Mouse (Mus musculus) mature B cell (primary cell): ENCODE results near the gene Syce2.
"Not testable (repeated sequence)": the region's sequence is repeated elsewhere in the genome, so short reads cannot be mapped to it uniquely, and the experiment has no call there.

Experiments
- in situ Hi-C: fragments of 300-500 bp; cut with MboI; formaldehyde crosslinking; loops from 2 replicates; pipeline ENCODE4 v1.14.3; 2019

Gene Syce2

DNA sequence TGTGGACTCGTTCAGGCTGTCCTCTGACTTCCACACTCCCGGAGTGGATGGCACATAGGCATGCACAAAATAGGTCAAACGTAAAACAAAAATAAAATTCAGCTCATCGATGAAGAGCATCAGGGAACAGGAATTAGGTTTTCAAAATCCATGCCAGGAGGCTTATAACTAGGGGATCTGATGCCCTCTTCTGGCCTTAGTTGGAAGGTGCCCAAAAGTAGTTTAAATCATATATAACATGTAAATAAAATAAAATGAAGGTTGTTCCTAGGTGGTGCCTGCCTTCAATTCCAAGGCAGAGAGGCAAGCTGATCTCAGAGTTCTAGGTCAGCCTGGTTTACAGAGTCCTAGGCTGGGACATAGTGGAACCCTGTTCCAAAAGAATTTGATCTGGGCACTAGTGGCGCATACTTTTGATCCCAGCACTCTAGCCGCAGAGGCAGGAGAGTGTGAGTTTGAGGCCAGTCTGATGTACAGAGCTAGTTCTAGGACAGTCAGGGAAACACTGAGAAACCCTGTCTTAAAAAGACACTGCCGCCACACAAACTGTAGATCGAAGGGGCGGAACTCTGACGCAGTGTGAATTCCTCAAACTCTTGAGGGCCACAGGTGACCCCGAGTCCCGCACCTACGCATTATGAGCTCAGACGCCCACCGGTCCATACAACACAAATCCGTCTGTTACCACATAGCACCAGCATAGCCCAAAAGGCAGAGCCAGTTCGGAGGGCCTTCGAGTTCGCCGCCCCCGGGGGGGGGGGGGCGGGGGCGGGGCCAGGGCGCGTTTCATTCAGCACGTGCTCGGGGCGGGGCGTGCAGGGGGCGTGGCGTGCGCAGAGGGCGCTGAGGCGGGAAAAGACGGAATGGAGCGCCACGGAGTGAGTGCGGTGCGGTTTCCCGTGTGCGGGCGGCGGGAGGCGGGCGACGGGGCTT, at the start of gene Syce2:
Gene Syce2, plus strand, starts transcription at position 736 of the 933 bp plus-strand sequence.
- in situ Hi-C loops = no loop called here

DNA sequence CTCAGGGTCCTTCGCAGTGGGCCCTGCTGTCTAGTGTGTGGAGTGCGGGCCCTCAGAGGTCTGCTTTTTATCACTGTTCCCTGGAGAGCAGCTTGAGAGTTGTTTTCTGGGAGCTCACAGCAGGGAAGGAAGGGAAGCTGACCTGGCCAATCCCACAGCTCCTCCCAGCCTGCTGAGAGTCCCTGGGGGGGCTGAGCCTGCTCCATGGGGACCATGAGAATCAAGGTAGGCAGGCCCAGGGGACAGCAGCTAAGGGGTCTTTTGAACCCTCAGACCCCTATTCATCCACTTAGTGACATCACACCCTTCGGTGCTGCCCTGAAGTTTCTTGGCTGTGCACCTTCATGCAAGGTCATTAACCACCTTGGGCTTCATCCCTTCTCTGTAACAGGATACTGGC, 49.2 kb upstream of the Syce2 start, which contains the start of gene Dand5:
Gene Dand5, minus strand, starts transcription at position 101 of the 400 bp plus-strand sequence.
- in situ Hi-C loops = no loop called here

DNA sequence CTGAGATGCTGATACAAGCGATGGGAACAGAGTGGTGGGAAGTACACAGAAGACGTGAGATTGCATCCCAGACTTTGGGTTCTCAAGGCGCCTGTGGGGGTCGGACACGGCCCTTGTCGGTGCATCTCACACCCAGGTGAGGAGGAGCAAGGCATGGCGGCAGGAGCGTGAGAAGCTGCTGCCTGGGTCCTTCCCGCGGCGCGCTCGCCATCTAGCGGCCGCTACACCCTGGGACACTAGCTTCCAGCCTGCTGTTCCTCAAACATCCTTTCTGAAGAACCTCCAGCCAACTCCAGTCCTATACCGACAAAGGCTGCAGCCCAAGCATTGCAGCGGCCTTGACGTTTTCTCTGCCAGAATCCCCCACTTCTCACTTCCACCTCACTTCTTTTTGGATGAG, 48.3 kb upstream of the Syce2 start:
- in situ Hi-C loops = no loop called here

DNA sequence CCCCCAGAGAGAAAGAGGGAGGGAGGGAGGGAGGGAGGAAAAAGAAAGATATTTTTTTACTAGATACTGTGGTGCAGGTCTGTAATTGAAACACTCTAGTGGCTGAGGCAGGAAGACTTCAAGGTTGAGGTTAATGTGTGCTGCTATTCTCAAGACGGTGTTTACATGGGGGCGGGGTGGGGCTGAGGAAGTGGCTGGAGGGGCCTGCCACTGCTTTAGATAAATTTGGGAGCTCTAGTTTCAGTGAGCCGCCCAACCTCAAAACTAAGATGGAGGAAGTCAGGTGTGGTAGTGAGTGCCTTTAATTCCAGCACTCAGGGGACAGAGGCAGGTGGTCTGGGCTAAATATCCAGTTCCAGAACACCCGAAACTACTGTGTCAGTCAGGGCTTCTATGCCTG, 46.3 kb upstream of the Syce2 start:
- in situ Hi-C loops = no loop called here

DNA sequence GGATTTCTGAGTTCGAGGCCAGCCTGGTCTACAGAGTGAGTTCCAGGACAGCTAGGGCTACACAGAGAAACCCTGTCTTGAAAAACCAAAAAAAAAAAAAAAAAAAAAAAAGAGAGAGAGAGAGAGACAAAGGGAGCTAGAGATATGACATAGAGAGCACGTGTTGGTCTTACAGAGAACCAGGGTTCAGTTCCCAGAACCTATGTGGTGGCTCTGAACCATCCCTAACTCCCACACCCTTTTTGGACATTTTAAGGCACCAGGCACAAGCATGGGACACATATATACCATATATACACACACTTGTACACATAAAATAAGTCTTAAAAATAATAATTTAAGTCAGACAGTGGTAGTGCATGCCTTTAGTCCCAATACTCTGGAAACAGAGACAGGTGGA, 45.4 kb upstream of the Syce2 start:
- in situ Hi-C loops = not testable (repeated sequence)

DNA sequence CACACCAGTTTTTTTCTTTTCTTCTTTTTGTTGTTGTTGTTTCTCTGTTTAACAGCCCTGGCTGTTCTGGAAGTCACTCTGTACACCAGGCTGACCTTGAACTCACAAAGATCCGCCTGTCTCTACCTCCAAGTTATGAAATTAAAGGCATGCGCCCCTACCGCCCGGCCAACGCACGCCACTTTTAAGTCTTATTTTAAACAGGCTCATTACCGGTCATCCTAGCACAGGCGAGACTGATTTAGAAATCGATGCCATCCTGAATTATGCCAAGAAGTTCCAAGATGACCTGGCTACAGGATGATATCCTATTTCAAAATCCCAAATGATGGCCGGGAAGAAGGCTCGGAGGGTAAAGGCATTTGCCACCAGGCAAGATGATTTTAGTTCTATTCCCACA, 40.4 kb upstream of the Syce2 start, which contains the start of gene Gadd45gip1:
Gene Gadd45gip1, plus strand, starts transcription at position 33 of the 400 bp plus-strand sequence.
- in situ Hi-C loops = no loop called here

DNA sequence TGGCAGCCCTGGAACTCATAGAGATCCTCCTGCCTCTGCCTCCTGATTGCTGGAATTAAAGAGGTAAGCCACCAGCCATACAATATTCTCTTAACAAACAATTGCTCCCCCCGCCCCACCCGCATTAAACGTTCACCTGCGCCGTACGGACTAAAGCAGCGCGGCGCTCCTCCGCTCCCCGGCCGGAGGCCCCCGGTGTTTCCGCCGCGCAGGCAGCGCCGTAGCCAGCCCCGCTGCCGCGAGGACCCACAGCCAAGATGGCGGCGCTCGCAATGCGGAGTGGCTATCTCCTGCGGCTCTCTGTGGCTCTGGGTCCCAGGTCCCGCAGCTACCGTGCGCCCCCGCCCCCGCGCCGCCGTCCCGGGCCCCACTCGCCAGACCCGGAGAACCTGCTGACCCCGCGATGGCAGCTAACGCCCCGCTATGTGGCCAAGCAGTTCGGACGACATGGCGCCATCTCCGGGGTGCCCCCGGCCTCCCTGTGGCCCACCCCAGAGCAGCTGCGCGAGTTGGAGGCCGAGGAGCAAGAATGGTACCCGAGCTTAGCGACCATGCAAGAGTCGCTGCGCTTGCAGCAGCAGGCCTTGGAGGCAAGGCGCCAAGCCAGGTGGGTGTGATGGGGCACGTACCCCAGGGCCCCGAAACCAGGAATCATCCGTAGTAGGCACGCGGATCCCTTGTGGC, 39.7 kb upstream of the Syce2 start:
- in situ Hi-C loops = no loop called here

DNA sequence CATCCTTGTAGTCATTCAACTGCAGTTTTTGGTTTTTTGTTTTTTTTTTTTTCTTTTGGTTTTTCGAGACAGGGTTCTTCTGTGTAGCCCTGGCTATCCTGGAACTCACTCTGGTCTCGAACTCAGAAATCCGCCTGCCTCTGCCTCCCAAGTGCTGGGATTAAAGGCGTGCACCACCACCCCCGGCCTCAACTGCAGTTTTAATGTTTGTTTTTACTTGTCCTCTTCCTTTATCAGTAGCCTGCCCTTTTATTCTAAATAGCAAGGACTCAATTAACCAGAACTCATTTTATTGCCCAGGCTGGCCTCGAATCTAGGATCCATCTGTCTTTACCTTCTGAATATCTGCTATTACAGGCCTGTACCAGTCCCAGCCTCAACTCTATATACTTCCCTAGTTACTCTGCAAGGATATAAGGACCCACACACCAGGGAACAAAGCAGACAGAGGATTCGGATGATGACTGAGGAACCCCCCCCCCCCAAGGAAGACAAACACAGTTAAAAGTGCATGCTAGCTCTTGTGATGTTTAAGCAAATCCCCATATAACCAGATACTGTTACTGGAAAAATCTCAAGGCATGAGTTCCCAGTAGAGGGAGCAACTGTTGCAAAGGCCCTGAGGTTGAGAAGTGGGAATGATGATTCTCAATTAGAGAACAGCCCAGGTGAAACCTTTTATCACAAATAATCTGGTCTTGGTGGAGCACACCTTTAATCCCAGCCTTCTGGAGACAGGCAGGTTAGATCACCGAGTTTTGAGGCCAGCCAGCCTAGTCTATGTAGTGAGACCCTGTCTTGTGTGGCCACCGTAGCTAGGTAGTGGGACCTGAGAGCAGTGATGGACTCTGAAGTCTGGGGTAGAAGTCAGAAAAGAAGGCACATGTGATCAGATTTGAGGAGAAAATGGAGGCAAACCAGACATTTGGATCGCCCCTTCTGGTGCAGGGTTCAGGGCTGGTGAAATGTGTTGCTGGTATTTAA, 38.9 kb upstream of the Syce2 start:
- in situ Hi-C loops = no loop called here

DNA sequence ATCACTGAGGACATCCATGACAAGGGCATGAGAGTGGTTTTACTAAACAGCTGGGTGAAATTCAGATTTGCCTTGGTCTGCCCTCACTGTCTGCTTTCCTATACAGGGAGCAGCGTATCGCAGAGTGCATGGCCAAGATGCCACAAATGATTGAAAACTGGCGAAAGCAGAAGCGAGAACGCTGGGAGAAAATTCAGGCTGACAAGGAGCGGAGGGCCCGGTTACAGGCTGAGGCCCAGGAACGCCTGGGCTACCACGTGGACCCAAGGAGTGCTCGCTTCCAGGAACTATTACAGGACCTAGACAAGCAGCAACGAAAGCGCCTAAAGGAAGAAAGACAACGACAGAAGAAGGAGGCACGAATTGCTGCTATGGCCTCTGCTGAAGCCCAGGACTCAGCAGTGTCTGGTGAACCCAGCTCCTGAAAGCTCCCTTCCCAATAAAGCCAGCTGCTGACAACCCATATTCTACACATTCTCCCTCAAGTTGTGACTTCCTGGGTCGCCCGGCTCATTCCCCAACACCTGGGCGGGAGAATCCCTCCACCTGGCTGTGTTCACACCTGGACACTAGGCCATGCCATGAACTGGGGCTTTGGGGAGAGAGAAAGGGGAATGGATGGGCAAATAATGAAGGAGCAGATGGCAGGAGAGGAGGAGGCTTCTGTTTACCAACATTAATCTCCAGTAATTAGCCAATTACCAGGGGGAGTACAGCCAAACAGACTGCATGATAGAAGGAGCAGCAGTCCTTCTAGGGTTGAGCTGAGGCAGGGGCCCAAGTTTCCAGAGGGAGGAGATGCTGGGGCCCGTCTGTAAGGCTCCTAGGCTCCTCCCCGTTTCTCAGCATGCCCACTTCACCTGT, 37.7 kb upstream of the Syce2 start:
- in situ Hi-C loops = no loop called here

DNA sequence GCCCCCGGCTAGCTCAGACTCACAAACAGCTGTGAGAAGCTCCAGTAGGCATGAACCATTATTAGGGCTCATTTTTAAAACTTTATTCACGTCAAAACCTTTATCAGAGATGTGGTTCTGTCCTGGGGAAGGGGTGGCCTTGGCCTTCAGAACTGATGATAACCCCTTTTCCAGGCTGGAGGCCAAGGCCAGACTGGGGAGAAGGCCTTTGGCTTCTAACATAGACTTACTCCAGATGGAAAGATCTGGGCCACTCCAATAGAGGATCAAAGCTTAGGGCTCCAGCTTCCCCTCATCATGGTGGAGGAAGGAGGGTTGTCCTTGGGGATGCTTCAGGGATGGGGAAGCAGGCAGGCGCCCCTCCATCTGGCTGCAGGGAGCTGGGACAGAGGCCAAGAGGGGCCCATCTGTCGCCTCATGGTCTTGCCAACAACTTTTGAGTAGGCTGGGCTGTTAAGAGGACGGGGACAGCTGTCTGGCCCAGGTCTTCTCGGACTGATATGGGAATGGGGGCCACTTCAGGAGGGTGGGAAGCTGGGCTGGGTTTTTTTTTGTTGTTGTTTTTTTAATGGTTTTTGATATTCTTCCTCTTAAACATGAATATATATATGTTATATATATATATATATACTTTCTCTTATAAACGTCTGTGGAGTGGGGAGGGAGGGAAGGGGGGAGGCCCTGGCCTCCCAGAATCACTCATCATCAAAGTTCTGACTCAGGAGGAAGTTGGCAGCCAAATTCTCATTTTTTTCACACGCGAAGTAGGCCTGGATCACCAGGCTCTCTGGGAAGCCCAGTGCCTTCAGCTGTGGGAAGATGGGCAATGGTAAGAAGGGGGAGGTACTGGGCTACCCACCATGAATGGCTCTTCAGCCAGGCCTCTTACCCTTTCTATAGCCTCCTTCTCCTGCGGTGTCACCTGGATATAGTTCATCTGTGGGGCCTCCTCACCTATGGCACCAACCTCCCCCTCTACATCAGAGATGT, 36.8 kb upstream of the Syce2 start:
- in situ Hi-C loops = no loop called here

DNA sequence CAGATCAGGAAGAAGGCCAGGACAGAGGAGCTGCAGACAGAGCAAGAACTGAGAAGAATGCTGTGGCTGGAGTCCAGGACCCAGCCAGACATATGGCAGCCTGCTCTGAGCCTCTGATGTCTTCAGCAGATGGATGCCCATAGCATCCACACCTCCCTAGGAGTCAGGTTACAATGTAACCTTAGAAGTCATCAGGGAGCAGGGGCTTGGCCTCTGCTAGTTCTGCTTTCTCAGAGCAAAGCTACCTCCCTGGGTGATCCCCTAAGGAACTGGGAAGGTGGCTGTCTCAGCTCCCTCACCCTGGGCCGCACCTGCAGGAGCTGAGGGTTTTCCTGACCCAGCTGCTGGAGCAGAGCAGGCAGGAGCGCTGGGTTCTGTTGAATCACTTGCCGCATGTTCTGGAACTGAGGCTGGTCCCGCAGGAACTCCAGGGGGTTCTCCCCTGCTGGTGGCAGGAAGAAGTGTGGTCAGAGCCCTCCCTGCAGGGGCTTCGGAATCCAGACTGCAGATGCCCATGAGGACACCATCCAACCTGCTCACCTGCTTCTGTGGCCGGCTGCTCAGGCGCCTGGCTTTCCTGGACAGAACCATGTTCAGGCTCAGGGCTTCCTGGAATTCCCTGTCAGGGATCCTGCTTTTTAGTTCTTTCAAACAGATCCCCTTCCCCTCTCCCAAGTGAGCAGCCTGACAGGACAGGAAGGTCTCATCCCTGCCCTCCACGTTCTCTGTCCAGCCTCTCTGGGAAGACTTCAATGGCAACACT, 34.6 kb upstream of the Syce2 start:
- in situ Hi-C loops = no loop called here

DNA sequence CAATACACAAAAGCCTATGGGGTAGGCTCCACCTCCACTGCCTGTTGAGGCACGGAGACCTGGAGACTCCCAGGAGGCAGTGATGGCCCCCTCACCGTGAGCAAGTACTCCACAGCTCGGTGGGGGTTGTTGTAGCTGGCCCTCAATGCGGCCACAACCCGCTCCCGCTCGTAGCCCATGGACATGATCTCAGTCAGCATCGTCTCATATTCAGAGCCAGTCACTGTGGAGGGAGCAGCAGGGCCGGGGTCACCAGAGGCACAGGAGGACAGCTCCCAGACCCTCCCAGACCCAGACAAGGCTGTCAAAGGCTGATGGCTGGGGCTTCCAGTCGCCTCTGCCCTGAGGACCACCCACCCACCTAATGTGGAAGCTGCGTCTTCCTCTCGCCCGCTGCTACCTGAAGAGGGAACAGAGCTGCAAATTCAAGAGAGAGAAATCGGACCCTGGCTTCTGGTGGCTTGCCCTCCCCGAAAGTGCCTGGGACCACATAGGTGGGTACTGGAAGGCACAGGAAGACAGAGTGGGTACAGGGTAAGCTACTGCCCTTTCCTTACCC, 33.9 kb upstream of the Syce2 start:
- in situ Hi-C loops = no loop called here

DNA sequence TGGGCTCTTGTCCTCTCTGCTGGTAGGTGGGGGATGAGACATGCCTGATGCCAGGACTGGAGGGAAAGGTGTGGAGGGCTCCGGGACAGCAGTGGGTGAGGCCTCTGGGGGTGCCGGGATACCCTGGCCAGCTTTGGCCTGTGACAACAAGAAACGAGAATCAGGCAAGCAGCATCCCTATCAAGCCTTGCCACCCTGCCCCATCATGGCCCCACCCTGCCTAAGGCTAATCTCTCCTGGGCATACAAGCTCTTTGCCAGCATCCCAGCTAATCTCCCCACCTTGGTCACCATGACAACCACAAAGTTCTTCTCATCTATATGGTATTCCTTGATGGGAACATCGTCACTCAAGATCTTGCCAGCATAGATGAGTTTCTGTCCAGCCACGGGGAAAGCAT, 33.4 kb upstream of the Syce2 start:
- in situ Hi-C loops = no loop called here

DNA sequence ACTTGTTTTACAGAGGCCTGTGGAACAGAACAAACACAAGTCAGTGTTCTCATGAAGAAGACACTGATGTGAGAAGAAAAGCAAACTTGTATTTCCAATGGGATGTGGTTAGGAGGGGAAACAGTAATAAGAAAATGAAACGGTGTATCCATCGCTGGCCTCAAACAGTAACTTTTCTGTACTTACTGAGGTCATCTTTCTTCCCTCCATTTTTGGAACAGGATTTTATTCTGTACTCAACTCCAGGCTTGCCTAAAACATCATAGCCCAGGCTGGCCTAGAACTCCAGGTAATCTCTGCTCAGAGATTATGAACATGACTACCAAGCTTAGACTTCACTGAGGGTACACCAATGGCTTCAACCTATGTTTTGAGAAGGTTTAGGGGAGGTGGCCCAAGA, 32.5 kb upstream of the Syce2 start:
- in situ Hi-C loops = no loop called here

DNA sequence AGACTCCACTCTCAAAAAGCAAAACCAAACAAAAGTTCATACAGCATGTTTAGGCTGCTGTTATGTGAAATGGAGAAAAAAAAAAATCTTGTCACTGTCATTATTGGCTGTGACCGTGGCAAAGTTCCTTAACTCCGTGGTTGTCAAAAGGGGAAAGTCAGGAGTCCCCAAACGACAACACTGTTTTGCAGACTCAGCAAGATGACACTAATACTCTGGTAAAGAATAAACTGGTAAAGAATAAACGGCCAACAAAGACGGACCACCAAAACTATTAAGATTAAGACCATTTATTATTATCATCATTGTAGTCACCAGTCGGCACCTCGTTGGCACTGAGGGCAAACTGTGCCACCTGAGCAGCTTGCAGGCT, 32.0 kb upstream of the Syce2 start:
- in situ Hi-C loops = no loop called here

DNA sequence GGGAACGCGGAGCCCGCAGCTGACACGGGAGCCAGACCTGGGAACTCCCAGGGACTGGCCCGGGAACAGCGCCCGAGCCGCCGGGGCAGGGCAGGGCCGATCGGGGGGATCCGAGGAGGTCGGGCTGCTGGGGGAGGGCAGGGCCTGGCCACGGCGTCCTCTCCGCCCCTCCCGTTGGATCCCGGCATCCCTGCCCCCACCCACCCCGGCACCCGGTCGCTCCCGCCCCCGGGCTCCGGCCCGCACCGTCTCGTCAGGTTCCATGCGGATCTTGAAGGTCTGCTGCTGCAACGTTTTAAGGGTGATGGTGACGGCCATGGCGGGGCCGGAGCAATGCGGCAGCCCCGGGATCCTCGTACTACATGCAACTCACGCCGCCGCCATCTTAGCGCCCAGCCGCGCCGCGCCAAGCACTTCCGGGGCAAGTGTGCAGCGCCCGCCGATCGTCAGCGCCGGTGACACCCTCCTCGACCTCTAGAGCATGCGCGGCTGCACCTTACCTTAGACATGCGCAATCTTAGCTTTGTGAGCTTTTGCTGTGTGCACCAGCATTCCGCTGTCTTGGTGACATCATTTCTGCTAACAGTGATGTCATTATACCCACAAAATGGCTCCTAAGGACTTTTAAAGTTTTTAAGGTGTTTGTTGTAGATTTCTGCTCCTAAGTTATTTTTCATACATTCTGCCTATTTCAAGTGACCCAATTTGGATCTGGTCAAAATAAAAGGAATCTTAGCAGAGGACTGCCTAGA, 31.5 kb upstream of the Syce2 start, which contains the start of gene Rad23a:
Gene Rad23a, minus strand, starts transcription at position 418 of the 752 bp plus-strand sequence.
- in situ Hi-C loops = no loop called here

DNA sequence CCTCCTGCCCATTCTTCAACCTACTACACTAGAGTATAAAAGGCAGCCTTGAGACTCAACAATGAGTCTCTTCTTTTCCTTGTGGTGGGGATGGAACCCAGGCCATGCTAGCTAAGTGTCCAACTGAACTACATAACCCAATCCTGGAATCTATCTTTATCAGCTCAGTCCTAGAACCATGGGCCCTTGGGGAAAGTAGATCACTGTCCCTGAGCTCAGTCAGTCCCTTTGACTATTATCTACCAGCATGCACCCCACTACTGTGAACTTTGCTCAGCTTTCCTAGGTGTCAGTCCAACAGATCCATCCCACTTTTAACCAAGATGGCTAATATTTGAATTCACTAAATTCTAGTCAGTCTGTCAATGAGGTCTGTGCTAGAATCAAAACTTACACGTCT, 30.4 kb upstream of the Syce2 start:
- in situ Hi-C loops = no loop called here
